Mouse (Mus musculus) urinary bladder, postnatal 10 days (tissue): ENCODE data around the gene Nisch.

Experiments used
- DNase-seq: peaks from one replicate; pipeline ENCODE4 v3.0.0; 2022; ENCODE audit warnings: low spot score

Gene Nisch

GRCm38 (mm10) chr14:31161638-31162037 lies 55.1 kb downstream of the Nisch start:
- no peak for DNase-seq

GRCm38 (mm10) chr14:31161191-31161590 lies 55.6 kb downstream of the Nisch start:
- DNase-seq, result no peak

GRCm38 (mm10) chr14:31160196-31161150 lies 56.3 kb downstream of the Nisch start:
- no peak for DNase-seq

- DNase-seq, result no peak
These were observed 71.1 kb downstream of the Nisch start for GRCm38 (mm10) chr14:31145694-31146093.

GRCm38 (mm10) chr14:31141011-31141410 lies 75.7 kb downstream of the Nisch start:
- no peak for DNase-seq

GRCm38 (mm10) chr14:31140141-31140540 lies 76.6 kb downstream of the Nisch start:
- no peak for DNase-seq

GRCm38 (mm10) chr14:31139666-31140065 lies 77.1 kb downstream of the Nisch start:
- DNase-seq, result no peak

GRCm38 (mm10) chr14:31138897-31139429 lies 77.8 kb downstream of the Nisch start:
- DNase-seq, result no peak

GRCm38 (mm10) chr14:31138219-31138896 lies 78.4 kb downstream of the Nisch start:
- peak; percentile 6 for DNase-seq

GRCm38 (mm10) chr14:31137791-31138190 lies 79.0 kb downstream of the Nisch start:
- DNase-seq, result peak; percentile 4

GRCm38 (mm10) chr14:31137281-31137595 lies 79.5 kb downstream of the Nisch start:
- DNase-seq, result no peak

- DNase-seq, result no peak
These were observed 80.1 kb downstream of the Nisch start for GRCm38 (mm10) chr14:31136411-31137280.

- peak; percentile 9 for DNase-seq
These were observed 81.0 kb downstream of the Nisch start for GRCm38 (mm10) chr14:31135495-31136410.

GRCm38 (mm10) chr14:31134015-31135000 lies 82.4 kb downstream of the Nisch start:
- no peak for DNase-seq

- DNase-seq, result no peak
These were observed 83.6 kb downstream of the Nisch start for GRCm38 (mm10) chr14:31133023-31133665.

GRCm38 (mm10) chr14:31132491-31132975 lies 84.2 kb downstream of the Nisch start:
- DNase-seq, result no peak

GRCm38 (mm10) chr14:31132031-31132430 lies 84.7 kb downstream of the Nisch start:
- DNase-seq, result no peak

- DNase-seq, result no peak
These were observed 85.4 kb downstream of the Nisch start for GRCm38 (mm10) chr14:31131272-31131821.
